Mouse (Mus musculus) B cell, adult (primary cell): ENCODE results near the gene Gm10803. TPM values are rescaled to one million over a fixed set of nuclear protein-coding genes. Genes with fewer than 3 reads are reported as not detected.

Source experiments
- total RNA-seq: library from RNA; stranded (reverse); gene quantifications from 4 replicates; pipeline ENCODE4 v1.2.4, GENCODE M21; 2023; ENCODE audit not compliant: inconsistent age

Gm10803 gene
- not detected in 4 replicates for total RNA-seq

DNA sequence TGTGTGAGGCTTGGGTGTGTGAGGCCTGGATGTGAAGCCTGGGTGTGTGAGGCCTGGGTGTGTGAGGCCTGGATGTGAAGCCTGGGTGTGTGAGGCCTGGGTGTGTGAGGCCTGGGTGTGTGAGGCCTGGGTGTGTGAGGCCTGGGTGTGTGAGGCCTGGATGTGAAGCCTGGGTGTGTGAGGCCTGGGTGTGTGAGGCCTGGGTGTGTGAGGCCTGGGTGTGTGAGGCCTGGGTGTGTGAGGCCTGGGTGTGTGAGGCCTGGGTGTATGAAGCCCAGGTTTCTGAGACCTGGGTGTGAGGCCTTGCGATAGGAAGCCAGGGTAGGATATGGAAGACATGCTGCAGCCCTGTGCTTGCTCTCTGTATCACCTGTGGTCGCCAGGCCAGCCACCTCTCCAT is at the start of gene Gm10803:
Gene Gm10803, plus strand, starts transcription at position 301 of the 400 bp plus-strand sequence.

Other genes starting within 250 kb of the Gm10803 start
- gene Tspan18, start 226.1 kb upstream of the Gm10803 start, total RNA-seq = 0.13 TPM in 2 of 4 replicates, not detected in the others
- 143 to 173 TPM (median 158 TPM) in 4 replicates for gene Cd82, start 97.4 kb upstream of the Gm10803 start, total RNA-seq
- gene Alx4, start 81.8 kb downstream of the Gm10803 start, total RNA-seq = not detected in 4 replicates